Mouse (Mus musculus) liver, embryonic 15.5 days (tissue): ENCODE measurements around the gene E130309D02Rik. TPM values are rescaled to one million over a fixed set of nuclear protein-coding genes. Genes with fewer than 3 reads are reported as not detected.

ENCODE experiments used
- ATAC-seq: fragments of 200-750 bp; cut with Nextera tagmentation; 2 replicates; pipeline ENCODE4 v1.8.0; 2017; ENCODE audit warnings: moderate number of reproducible peaks, mild to moderate bottlenecking, moderate library complexity; ENCODE audit not compliant: insufficient read depth
- H3K27ac ChIP-seq: fragments of 300-500 bp; sonication (generic); replicated peaks from 2 replicates; pipeline ENCODE4 v1.5.1; 2015; ENCODE audit warnings: mild to moderate bottlenecking, inconsistent platforms
- H3K27me3 ChIP-seq: fragments of 300-500 bp; sonication (generic); 2 replicates; pipeline ENCODE4 v1.6.1; 2015; ENCODE audit warnings: mild to moderate bottlenecking, inconsistent platforms
- H3K36me3 ChIP-seq: fragments of 300-500 bp; sonication (generic); replicated peaks from 2 replicates; pipeline ENCODE4 v1.6.1; 2015; ENCODE audit warnings: moderate library complexity, mild to moderate bottlenecking, inconsistent platforms
- H3K4me1 ChIP-seq: fragments of 300-500 bp; sonication (generic); replicated peaks from 2 replicates; pipeline ENCODE4 v1.6.1; 2015; ENCODE audit warnings: inconsistent platforms
- H3K4me2 ChIP-seq: fragments of 300-500 bp; sonication (generic); 2 replicates; pipeline ENCODE4 v1.6.1; 2015; ENCODE audit warnings: moderate library complexity, mild to moderate bottlenecking, inconsistent platforms
- H3K4me3 ChIP-seq: fragments of 300-500 bp; sonication (generic); replicated peaks from 2 replicates; pipeline ENCODE4 v1.5.1; 2015; ENCODE audit warnings: mild to moderate bottlenecking, inconsistent platforms
- H3K9ac ChIP-seq: fragments of 300-500 bp; sonication (generic); 2 replicates; pipeline ENCODE4 v1.6.1; 2015; ENCODE audit warnings: moderate library complexity, mild to moderate bottlenecking, inconsistent platforms
- H3K9me3 ChIP-seq: fragments of 300-500 bp; sonication (generic); replicated peaks from 2 replicates; pipeline ENCODE4 v1.6.1; 2016; ENCODE audit warnings: inconsistent platforms
- WGBS: fragments of 180-500 bp; shearing (Covaris S2); methylation state at CpG from one replicate; pipeline ENCODE4 v1.1.7; 2015; ENCODE audit warnings: mixed read lengths; ENCODE audit not compliant: insufficient replicate concordance; 5-methylcytosine and 5-hydroxymethylcytosine counted together
- polyA plus RNA-seq: library from polyadenylated mRNA; unstranded; fragments of >200 nt; fragmentation: Nextera tagmentation; extraction: Ambion mirVana; gene quantifications from 2 replicates; pipeline ENCODE4 v1.2.1, GENCODE M21; 2015

E130309D02Rik gene
- 21.8 and 23.2 TPM in 2 replicates for polyA plus RNA-seq

- Histone ChIP-seq H3K9me3 (no peaks in the 10 kb centered on the region), H3K27ac (peak within 1 kb of the TSS; percentile 88), H3K4me3 (peak within 1 kb of the TSS; percentile 89), H3K4me2 (peak within 1 kb of the TSS; percentile 92), H3K27me3 (no peaks in the 10 kb centered on the region), H3K4me1 (peaks cover 47% of the 10 kb centered on the region), H3K36me3 (peaks cover 82% of the 10 kb centered on the region), H3K9ac (peak within 1 kb of the TSS; percentile 94)
- WGBS, result under 1% methylated on average over 101 of the region's 101 CpGs
- peak; percentile 83 for ATAC-seq
Measured at GRCm38 (mm10) chr5:143314730-143315513, at the start of gene E130309D02Rik. Gene E130309D02Rik, minus strand, starts transcription at chr5:143315360.

GRCm38 (mm10) chr5:143363678-143364615 is 48.8 kb upstream of the E130309D02Rik start:
- Histone ChIP-seq H3K36me3 (no peaks in the 10 kb centered on the region), H3K27me3 (peaks cover 85% of the 10 kb centered on the region), H3K9ac (no peak overlapping the region)

GRCm38 (mm10) chr5:143361428-143361827 is 46.3 kb upstream of the E130309D02Rik start:
- Histone ChIP-seq H3K4me2 (no peak overlapping the region), H3K9me3 (no peaks in the 10 kb centered on the region), H3K9ac (no peak overlapping the region), H3K4me3 (no peak overlapping the region), H3K4me1 (no peaks in the 10 kb centered on the region), H3K36me3 (no peaks in the 10 kb centered on the region), H3K27ac (no peak overlapping the region), H3K27me3 (peaks cover 91% of the 10 kb centered on the region)
- whole genome bisulfite sequencing, result 50% methylated on average over 7 of the region's 7 CpGs
- ATAC-seq, result no peak

More at GRCm38 (mm10) chr5:143363678-143364615, 48.8 kb upstream of the E130309D02Rik start:
- H3K4me2 ChIP-seq, result peak overlapping the region; percentile 52
- ATAC-seq, result no peak
- peak overlapping the region; percentile 25 for H3K4me3 ChIP-seq
- no peaks in the 10 kb centered on the region for H3K9me3 ChIP-seq
- no peaks in the 10 kb centered on the region for H3K4me1 ChIP-seq
- no peak overlapping the region for H3K27ac ChIP-seq
- WGBS, result 2% methylated on average over 47 of the region's 47 CpGs

GRCm38 (mm10) chr5:143360000-143360399 is 44.8 kb upstream of the E130309D02Rik start:
- no peak overlapping the region for H3K4me3 ChIP-seq
- H3K9ac ChIP-seq, result no peak overlapping the region
- no peak overlapping the region for H3K27ac ChIP-seq
- no peaks in the 10 kb centered on the region for H3K4me1 ChIP-seq
- WGBS, result 47% methylated on average over 5 of the region's 5 CpGs
- H3K36me3 ChIP-seq, result no peaks in the 10 kb centered on the region
- no peak overlapping the region for H3K4me2 ChIP-seq
- ATAC-seq, result no peak
- peaks cover 90% of the 10 kb centered on the region for H3K27me3 ChIP-seq
- no peaks in the 10 kb centered on the region for H3K9me3 ChIP-seq

- Histone ChIP-seq H3K4me3 (no peak overlapping the region), H3K27me3 (peaks cover 88% of the 10 kb centered on the region), H3K27ac (no peak overlapping the region), H3K36me3 (no peaks in the 10 kb centered on the region), H3K9me3 (no peaks in the 10 kb centered on the region), H3K4me1 (no peaks in the 10 kb centered on the region), H3K4me2 (no peak overlapping the region), H3K9ac (no peak overlapping the region)
- ATAC-seq, result no peak
- 24% methylated on average over 7 of the region's 7 CpGs for WGBS
Measured at GRCm38 (mm10) chr5:143359263-143359662, 44.1 kb upstream of the E130309D02Rik start.

GRCm38 (mm10) chr5:143357564-143357963 is 42.4 kb upstream of the E130309D02Rik start:
- H3K36me3 ChIP-seq, result no peaks in the 10 kb centered on the region
- ATAC-seq, result no peak
- no peak overlapping the region for H3K9ac ChIP-seq
- peaks cover 71% of the 10 kb centered on the region for H3K27me3 ChIP-seq
- H3K27ac ChIP-seq, result no peak overlapping the region
- no peaks in the 10 kb centered on the region for H3K9me3 ChIP-seq
- no peaks in the 10 kb centered on the region for H3K4me1 ChIP-seq
- H3K4me3 ChIP-seq, result no peak overlapping the region
- H3K4me2 ChIP-seq, result no peak overlapping the region
- WGBS, result 4% methylated on average over 28 of the region's 28 CpGs

- no peak within 1 kb of the TSS for H3K4me2 ChIP-seq
- H3K9me3 ChIP-seq, result no peaks in the 10 kb centered on the region
- no peak within 1 kb of the TSS for H3K9ac ChIP-seq
- no peak within 1 kb of the TSS for H3K27ac ChIP-seq
- no peak for ATAC-seq
- no peak within 1 kb of the TSS for H3K4me3 ChIP-seq
- H3K4me1 ChIP-seq, result no peaks in the 10 kb centered on the region
- WGBS, result 20% methylated on average over 17 of the region's 17 CpGs
- no peaks in the 10 kb centered on the region for H3K36me3 ChIP-seq
- H3K27me3 ChIP-seq, result peaks cover 66% of the 10 kb centered on the region
Measured at GRCm38 (mm10) chr5:143356686-143357388, 41.7 kb upstream of the E130309D02Rik start, which contains the start of gene Grid2ip. Gene Grid2ip, plus strand, starts transcription at chr5:143357338.

GRCm38 (mm10) chr5:143356017-143356416 is 40.9 kb upstream of the E130309D02Rik start:
- peaks cover 60% of the 10 kb centered on the region for H3K27me3 ChIP-seq

GRCm38 (mm10) chr5:143346367-143346766 is 31.2 kb upstream of the E130309D02Rik start:
- WGBS, result 62% methylated on average over 8 of the region's 8 CpGs
- Histone ChIP-seq H3K27ac (no peak overlapping the region), H3K9ac (no peak overlapping the region), H3K9me3 (no peaks in the 10 kb centered on the region), H3K4me1 (no peaks in the 10 kb centered on the region), H3K4me3 (no peak overlapping the region), H3K27me3 (no peaks in the 10 kb centered on the region), H3K36me3 (no peaks in the 10 kb centered on the region), H3K4me2 (no peak overlapping the region)
- no peak for ATAC-seq

More at GRCm38 (mm10) chr5:143356017-143356416, 40.9 kb upstream of the E130309D02Rik start:
- ATAC-seq, result no peak
- H3K9ac ChIP-seq, result no peak overlapping the region
- no peak overlapping the region for H3K27ac ChIP-seq
- 28% methylated on average over 5 of the region's 5 CpGs for WGBS
- no peaks in the 10 kb centered on the region for H3K4me1 ChIP-seq
- H3K4me3 ChIP-seq, result no peak overlapping the region
- no peak overlapping the region for H3K4me2 ChIP-seq
- no peaks in the 10 kb centered on the region for H3K9me3 ChIP-seq
- no peaks in the 10 kb centered on the region for H3K36me3 ChIP-seq

- no peak overlapping the region for H3K4me2 ChIP-seq
- no peaks in the 10 kb centered on the region for H3K9me3 ChIP-seq
- no peaks in the 10 kb centered on the region for H3K36me3 ChIP-seq
- no peak overlapping the region for H3K27ac ChIP-seq
- H3K4me3 ChIP-seq, result no peak overlapping the region
- H3K4me1 ChIP-seq, result no peaks in the 10 kb centered on the region
- peaks cover 6% of the 10 kb centered on the region; the same call in 1 of the 2 replicates for H3K27me3 ChIP-seq
- WGBS, result 38% methylated on average over 6 of the region's 6 CpGs
- no peak overlapping the region for H3K9ac ChIP-seq
- ATAC-seq, result no peak
Measured at GRCm38 (mm10) chr5:143339603-143340002, 24.4 kb upstream of the E130309D02Rik start.
